Mouse (Mus musculus) c-Kit-positive CD71-negative TER-119-negative erythroid progenitor cells, embryonic 14.5 days (primary cell): Measurements from ENCODE around the gene Tubg2.
"Not testable (repeated sequence)": the region's sequence is repeated elsewhere in the genome, so short reads cannot be mapped to it uniquely, and the experiment has no call there.

Experiments
- DNase-seq: peaks from one replicate; pipeline ENCODE4 v3.0.0-alpha.2; 2013; ENCODE audit warnings: low read depth

The Tubg2 gene

DNA sequence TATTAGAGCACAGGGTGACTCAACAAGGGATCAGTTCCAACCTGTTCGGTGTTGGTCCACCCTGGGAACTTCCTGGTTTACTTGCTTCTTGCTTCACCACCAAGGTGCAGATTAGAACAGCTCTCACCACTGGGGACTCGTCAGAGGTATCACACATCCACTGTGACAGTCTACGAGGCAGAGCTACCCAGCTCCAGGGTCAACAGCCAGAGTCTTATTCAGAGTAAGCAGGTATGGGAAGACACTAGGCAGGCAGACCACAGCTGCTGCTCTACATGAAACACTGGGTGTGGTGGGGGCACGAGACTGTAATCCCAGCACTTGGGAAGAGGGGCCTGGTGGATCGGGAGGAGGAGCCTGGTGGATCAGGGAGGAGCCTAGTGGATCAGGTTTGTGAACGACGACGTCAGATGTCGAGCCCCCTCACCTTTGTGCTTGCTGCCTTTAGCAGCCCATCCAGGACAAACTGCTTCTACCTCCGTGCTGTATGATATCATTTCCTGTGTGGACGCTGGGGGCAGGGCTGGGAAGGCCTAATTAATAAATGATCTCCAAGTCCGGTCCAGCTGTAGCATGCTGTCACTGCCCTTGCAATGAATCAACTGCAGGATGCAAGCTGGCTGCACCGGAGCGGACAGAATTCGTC is 17.0 kb upstream of the Tubg2 start:
- no peak for DNase-seq

DNA sequence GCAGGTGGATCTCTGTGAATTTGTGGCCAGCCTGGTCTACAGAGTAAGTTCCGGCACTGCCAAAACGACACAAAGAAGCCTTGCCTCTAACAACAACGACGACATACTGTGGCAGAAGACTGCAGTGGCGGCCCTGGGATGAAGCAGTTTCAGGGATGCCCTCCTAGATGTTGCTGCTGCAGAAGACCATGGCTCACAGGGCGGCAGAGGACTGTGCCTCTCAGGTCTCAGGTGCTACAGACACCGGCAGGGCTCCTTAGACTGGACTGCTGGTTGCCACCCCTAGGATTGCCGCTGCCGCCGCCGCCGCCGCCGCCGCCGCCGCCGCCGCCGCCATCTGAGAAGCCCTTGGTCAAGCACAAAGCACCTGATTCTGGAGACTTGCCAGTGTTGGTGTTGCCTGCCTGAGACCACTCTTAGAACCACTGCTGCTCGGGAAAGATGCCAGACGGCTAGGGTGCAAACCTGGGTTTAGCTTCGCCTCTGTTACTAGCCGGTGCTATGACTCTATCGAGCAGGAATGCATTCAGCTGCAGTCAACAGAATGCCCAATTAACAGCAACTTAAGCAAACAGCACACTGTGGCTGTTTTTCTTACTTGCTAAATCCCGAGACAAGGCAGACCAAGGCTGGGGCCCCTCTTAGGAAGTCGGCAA is 15.4 kb upstream of the Tubg2 start:
- no peak for DNase-seq

- DNase-seq, result no peak
These were observed 14.6 kb upstream of the Tubg2 start for GRCm38 (mm10) chr11:101141088-101141487.

- no peak for DNase-seq
These were observed 13.3 kb upstream of the Tubg2 start for GRCm38 (mm10) chr11:101142215-101142967.

DNA sequence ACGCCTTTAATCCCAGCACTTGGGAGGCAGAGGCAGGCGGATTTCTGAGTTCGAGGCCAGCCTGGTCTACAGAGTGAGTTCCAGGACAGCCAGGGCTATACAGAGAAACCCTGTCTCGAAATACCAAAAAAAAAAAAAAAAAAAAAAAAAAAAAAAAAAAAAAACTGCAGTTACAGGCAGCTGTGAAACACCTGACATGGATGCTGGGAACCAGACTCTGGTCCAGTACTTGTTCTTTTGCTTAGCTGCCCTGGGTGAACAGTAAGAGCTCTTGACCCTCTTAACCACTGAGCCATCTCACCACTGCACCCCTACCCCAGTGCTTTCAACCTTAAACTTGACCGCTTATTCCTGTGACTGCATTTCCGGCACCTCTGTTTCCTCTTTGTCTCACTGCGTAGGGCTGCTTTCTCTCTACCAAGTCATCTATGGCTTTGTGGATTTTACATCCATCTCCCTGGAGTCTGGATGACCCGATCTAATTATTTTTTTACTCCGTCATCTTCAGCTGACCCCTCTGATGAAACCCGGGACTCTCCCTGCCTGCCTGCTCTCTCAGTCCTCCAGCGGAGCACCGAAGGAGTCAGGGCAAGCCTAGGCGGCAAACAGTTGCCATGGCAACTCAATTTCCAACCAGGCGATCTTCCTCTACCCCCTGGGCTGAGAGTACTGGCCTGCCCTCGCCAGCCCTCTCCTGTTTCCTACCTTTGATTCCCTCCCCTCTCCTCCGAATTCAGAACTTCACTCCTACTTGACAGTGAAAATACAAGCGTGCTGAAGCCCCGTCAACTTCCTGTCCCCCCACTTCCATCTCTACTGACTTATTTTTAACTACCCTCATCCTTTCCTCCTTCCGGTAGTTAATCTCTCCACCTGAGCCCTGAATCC is 12.1 kb upstream of the Tubg2 start:
- DNase-seq, result no peak

DNA sequence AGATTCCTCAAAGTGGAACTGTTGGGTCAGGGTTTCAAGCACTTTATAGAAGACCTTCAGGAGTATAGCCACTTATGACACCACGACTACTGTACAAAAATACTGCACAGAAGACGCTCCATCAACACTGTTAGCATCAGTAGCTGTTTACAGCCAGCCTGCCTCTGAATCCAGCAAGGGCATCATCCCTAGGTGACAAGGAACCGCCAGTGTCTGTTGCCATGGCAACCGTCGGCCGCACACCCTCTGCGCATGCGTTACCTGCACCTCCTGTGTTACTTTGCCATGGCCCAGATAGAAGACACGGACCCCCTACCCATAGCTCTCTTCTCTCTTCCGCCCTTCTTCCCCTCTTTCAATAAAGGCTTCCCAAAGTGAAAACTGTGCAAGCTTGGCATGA is 9.3 kb upstream of the Tubg2 start:
- no peak for DNase-seq

GRCm38 (mm10) chr11:101148751-101149150 is 7.0 kb upstream of the Tubg2 start:
- no peak for DNase-seq

GRCm38 (mm10) chr11:101149178-101150105 is 6.3 kb upstream of the Tubg2 start:
- DNase-seq, result no peak

DNA sequence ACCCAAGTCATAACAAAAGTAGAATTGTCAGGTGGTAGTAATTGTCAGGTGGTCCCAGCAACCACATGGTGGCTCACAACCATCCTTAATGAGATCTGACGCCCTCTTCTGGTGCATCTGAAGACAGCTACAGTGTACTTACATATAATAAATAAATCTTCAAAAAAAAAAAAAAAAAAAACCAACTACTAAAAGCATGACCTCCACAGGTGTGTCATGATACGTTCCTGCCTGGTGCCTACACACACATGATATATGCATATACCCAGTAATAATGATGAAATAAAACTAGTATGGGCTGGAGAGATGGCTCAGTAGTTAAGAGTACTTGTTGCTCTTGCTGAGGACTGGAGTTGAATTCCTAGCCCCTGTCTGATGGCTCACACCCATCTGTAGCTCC is 4.6 kb upstream of the Tubg2 start:
- no peak for DNase-seq

DNA sequence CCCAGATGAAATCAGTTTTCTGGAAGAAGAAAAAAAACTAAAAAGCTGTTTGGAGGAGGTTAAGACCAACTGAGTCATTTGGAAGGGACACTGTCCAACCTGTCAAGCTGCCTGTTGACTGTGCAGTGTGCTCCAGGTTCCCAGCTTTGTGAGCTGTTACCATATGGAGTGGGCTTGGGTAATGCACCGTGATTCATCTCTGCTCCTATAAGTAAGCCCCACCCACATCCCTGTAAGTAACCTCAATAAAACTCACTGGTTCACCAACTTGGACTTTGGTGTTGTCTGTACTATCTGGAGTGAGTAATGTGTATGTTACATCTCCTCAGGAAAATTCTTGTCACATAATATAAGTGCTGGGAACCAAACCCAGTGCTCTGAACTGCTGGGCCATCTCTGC is 2.9 kb upstream of the Tubg2 start:
- no peak for DNase-seq

DNA sequence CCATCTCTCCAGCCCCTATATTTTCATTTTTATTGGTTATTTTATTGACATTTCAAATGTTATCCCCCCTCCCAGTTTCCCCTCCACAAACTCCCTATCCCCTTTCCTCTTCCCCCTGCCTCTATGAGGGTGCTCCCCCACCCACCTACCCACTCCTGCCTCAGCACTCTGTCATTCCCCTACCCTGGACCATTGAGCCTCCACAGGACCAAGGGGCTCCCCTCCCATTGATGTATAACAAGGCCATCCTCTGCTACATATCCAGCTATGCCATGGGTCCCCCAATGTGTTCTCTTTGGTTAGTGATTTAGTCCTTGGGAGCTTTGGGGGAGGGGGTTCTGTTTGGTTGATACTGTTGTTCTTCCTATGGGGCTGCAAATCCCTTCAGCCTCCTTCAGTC is 1.1 kb upstream of the Tubg2 start:
- no peak for DNase-seq

- no peak for DNase-seq
These were observed 556 bp upstream of the Tubg2 start for GRCm38 (mm10) chr11:101155151-101155550.

DNA sequence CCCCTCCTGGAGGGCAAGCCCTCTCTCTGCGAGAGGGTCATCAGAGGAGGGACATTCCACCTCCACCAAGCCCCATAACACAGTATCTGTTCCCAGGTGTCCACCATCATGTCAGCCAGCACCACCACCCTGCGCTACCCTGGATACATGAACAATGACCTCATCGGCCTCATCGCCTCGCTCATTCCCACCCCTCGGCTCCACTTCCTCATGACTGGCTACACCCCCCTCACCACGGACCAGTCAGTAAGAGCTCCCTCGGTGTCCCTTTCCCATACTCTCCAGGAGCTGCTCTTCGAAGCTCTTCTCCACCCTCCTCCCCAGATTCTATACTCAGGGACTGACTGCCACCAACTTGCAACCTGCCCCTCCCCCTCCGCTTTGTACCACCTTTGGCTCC is 4.4 kb downstream of the Tubg2 start:
- DNase-seq, result not testable (repeated sequence)

DNA sequence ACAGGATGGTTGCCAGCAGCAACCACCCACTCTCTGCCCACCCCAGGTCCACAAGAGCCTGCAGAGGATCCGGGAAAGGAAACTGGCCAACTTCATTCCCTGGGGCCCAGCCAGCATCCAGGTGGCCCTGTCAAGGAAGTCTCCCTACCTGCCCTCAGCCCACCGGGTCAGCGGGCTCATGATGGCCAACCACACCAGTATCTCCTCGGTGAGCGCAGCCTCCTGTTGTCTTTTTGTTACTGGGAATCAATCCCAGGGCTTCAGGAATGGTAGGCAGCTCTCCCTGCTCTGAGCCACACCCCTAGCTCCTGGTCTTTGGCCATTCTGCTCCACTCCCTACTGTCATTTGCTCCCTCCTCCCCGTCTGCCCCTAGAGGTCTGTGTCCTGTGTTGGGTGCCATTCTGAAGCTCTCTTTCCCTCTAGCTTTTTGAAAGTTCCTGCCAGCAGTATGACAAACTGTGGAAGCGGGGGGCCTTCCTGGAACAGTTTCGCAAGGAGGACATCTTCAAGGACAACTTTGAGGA is 5.3 kb downstream of the Tubg2 start:
- DNase-seq, result not testable (repeated sequence)

- no peak for DNase-seq
These were observed 5.8 kb downstream of the Tubg2 start for GRCm38 (mm10) chr11:101161551-101161950.

GRCm38 (mm10) chr11:101162301-101162700 is 6.6 kb downstream of the Tubg2 start:
- no peak for DNase-seq

- DNase-seq, result no peak
These were observed 7.1 kb downstream of the Tubg2 start for GRCm38 (mm10) chr11:101162772-101163171.

GRCm38 (mm10) chr11:101163476-101164350 is 8.0 kb downstream of the Tubg2 start:
- no peak for DNase-seq

DNA sequence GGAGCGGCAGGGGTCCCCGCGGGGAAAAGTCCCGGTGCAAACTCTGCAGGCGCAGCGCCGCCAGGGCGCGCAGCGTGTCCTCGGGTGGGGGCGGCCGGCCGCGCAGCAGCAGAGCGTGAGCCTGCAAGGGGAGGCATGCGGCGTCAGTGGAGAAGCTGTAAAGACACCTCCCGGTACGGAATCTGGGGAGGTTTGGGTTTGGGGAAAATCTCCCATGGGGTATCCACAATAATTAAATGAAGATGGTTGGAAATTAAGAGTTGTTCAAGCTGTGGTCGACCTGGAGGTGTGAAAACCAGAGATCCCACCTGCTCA is 8.6 kb downstream of the Tubg2 start:
- no peak for DNase-seq
